Mouse (Mus musculus) liver, adult (tissue): Measurements from ENCODE around the gene Map3k12.
A peak's percentile ranks its signal among the peaks of the same experiment; 100 is the strongest.

ENCODE experiments used
- GATA4 ChIP-seq: IDR thresholded peaks from 2 replicates; pipeline ENCODE4 v1.6.1; 2014; ENCODE audit warnings: mild to moderate bottlenecking, low read length; ENCODE audit not compliant: insufficient replicate concordance

Gene Map3k12

GRCm38 (mm10) chr15:102500479-102500878 lies 16.4 kb downstream of the Map3k12 start:
- no peak for TF ChIP-seq GATA4

DNA sequence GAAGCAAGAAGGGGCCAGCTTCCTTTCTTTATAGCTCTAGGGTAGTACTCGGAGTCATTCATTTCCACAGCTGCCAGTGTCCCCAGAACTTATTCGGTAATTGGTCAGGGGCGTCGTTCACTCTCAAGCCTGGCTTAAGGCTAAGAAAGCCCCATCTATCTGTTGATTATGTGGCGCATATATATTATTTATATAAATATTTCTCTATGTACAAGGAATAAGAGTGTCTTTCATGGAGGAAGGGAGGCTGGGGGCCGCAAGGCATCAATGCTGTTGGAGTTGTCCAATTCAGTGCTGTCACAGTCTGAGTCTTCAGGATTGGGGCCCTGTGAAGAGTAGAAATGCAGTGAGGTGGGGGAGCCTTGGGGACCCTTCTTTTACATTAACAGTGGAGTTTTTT lies 17.0 kb downstream of the Map3k12 start:
- no peak for TF ChIP-seq GATA4

GRCm38 (mm10) chr15:102499370-102499769 lies 17.5 kb downstream of the Map3k12 start:
- no peak for TF ChIP-seq GATA4

- TF ChIP-seq GATA4 = no peak
These were observed 18.5 kb downstream of the Map3k12 start for GRCm38 (mm10) chr15:102498322-102498721.

DNA sequence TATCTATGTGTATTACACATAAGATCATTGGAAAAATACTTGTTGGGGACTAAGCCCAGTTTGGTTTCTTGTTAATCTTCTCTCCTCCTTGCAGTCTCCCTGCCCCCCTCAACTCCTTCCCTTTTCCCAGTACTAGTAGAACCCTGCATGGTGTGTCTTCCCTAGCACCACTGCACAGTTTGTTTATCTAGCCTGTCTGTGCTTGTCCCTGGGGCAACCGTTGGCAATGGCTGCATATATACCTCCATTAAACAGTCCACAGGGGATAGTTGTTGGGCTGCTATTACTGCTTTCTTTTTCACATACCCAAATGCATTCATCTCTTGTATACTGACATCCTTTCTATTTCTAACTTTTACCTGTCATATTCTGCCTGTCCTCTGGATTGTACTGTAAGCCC lies 29.2 kb downstream of the Map3k12 start:
- no peak for TF ChIP-seq GATA4

DNA sequence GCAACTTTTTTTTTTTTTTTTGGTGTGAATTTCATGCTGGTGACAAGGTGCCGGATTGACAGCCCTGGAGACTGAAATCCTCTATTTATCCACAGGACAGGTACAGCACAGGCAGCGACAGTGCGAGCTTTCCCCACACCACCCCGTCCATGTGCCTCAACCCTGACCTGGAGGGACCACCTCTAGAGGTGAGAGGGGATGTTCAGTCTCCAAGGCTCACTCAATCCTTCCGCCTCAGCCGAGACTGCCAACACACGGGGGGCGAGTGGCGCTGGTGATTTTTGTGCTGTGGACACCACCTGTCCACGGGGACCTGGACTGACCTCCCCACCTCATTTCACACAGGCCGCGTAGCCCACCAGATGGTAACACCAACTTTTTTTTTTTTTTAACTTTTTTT lies 31.0 kb downstream of the Map3k12 start:
- TF ChIP-seq GATA4 = no peak

DNA sequence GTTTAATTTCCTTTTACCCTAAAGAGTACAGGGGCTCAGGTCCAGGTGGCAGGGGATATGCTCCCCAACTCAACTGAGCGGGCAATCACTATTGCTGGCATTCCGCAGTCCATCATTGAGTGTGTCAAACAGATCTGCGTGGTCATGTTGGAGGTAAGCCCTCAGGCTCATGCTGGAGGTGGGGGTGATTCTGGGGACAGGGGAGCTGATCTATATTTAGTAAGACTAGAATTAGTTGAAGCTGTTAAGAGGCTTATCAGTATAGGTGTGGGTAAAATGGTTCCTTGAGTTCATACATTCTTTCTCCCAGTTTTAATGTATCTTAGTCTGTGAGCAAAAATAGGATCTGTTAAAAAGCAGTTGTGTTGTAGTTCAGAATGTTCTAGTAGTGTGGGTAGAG lies 33.7 kb downstream of the Map3k12 start:
- no peak for TF ChIP-seq GATA4

GRCm38 (mm10) chr15:102474520-102474919 lies 42.3 kb downstream of the Map3k12 start:
- no peak for TF ChIP-seq GATA4

GRCm38 (mm10) chr15:102473246-102473645 lies 43.6 kb downstream of the Map3k12 start:
- no peak for TF ChIP-seq GATA4

- TF ChIP-seq GATA4 = no peak
These were observed 45.1 kb downstream of the Map3k12 start for GRCm38 (mm10) chr15:102471727-102472126.

GRCm38 (mm10) chr15:102471295-102471645 lies 45.6 kb downstream of the Map3k12 start:
- TF ChIP-seq GATA4 = no peak

DNA sequence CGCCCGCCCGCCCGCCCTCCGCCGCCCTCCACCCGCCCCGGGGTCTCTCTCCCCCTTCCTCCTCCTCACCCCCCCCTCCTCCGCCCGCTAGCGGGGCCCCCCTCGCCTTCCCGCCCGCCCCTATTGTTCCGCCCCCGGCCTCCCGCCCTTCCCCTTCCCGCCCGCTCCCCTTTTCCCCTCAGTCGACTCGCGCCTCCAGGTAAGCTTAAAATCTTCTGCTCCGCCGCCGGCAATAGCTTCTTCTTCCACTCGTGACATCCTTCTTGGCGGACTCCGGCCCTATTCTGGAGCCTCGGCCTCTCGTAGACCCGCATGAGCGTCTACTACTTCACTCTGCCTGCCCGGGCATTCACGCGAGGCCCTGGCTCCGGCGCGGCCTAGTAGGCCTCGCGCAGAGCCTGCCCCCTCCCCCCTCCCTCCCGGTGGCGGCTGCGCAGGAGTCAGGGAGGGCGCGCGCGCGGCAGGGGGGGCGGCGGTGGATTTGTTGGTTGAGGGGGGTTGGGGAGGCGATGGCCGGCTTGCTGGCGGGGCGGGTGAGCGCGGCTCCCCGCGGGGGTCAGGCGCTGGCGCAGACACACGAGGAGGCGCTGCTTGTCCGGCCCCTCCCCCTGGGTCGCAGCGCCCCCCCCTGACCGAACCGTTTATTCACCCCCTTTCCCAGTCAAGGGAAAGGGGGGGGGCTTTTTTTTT lies 46.1 kb downstream of the Map3k12 start:
- TF ChIP-seq GATA4 = no peak; the same call in 1 of the 2 replicates

DNA sequence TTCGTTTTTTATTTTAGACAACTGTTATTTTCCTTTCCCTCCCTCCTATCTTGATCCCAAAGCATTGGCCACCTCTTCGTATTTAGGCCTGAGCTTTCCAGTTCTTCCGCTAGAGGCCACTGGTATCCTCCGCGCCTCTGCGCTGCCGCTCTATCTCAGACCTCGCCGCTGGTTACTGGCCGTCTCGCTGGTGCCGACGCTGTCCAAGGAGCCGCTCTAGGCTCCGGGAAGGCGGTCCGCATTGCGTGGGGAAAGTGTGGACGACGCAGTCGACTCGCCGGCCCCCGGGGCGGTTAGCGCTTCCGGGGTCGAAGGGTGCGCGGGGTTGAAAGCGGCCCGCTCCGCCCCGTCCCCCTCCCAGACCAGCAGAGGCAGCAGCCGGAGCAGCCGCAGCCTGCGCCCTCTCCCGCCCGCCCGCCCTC lies 46.7 kb downstream of the Map3k12 start, which contains the start of gene Pcbp2:
Gene Pcbp2 (plus strand): TSS at position 357 of the 422 bp plus-strand sequence.
- peak; percentile 72; the same call in 1 of the 2 replicates for TF ChIP-seq GATA4

GRCm38 (mm10) chr15:102468675-102469370 lies 48.0 kb downstream of the Map3k12 start:
- TF ChIP-seq GATA4 = no peak

DNA sequence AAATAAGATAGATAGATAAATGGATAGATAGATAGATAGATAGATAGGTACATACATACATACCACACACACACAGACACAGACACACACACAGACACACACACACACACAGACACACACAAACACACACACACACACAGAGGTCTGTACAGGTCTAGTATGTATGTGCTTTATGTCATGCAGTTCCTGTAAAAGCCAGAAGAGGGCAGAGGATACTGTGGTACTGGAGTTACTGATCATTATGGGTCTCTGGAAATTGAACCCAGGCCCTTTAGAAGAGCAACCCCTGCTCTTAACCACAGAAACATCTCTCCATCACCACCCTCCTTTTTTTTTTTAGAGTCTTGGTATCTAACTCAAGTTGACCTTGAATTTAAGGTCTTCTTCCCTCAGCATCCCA lies 53.2 kb downstream of the Map3k12 start:
- TF ChIP-seq GATA4 = no peak

- TF ChIP-seq GATA4 = no peak
These were observed 55.3 kb downstream of the Map3k12 start for GRCm38 (mm10) chr15:102461430-102462075.
